Mouse (Mus musculus) liver, adult 2 months (tissue): ENCODE measurements around the gene Ndufb10. TPM values are rescaled to one million over a fixed set of nuclear protein-coding genes. Genes with fewer than 3 reads are reported as not detected.

Experiments
- DNase-seq: peaks from one replicate; pipeline ENCODE4 v3.0.0-alpha.2; 2011; ENCODE audit warnings: low read depth, low spot score; ENCODE audit errors: extremely low read depth
- H3K27ac ChIP-seq: fragments of 200-500 bp; replicated peaks from 2 replicates; pipeline ENCODE4 v1.5.1; 2012; ENCODE audit warnings: low read depth, mild to moderate bottlenecking, control low read depth, inconsistent platforms, low read length; ENCODE audit not compliant: insufficient read depth
- H3K27me3 ChIP-seq: fragments of 200-500 bp; 2 replicates; pipeline ENCODE4 v1.6.1; 2012; ENCODE audit warnings: mild to moderate bottlenecking, moderate library complexity, low read length, inconsistent platforms; ENCODE audit not compliant: control insufficient read depth, insufficient read depth
- H3K36me3 ChIP-seq: fragments of 200-500 bp; 2 replicates; pipeline ENCODE4 v1.6.1; 2012; ENCODE audit warnings: low read length, inconsistent platforms; ENCODE audit not compliant: control insufficient read depth, insufficient read depth
- H3K4me1 ChIP-seq: fragments of 200-500 bp; 2 replicates; pipeline ENCODE4 v1.6.1; 2011; ENCODE audit warnings: low read length; ENCODE audit not compliant: control insufficient read depth, insufficient read depth
- H3K4me3 ChIP-seq: fragments of 200-500 bp; 2 replicates; pipeline ENCODE4 v1.5.1; 2011; ENCODE audit warnings: low read depth, mild to moderate bottlenecking, control low read depth, low read length, moderate library complexity; ENCODE audit not compliant: insufficient read depth
- H3K79me2 ChIP-seq: fragments of 200-500 bp; 2 replicates; pipeline ENCODE4 v1.6.1; 2012; ENCODE audit warnings: inconsistent platforms, mild to moderate bottlenecking, low read length, moderate library complexity; ENCODE audit not compliant: control insufficient read depth, insufficient read depth
- H3K9ac ChIP-seq: fragments of 200-500 bp; 2 replicates; pipeline ENCODE4 v1.6.1; 2012; ENCODE audit warnings: low read depth, mild to moderate bottlenecking, control low read depth, inconsistent platforms, low read length
- CTCF ChIP-seq: fragments of 200-500 bp; IDR thresholded peaks from 2 replicates; pipeline ENCODE4 v1.5.1; 2011; ENCODE audit warnings: low read depth, low read length, control low read depth
- POLR2A ChIP-seq: fragments of 200-500 bp; IDR thresholded peaks from 2 replicates; pipeline ENCODE4 v1.6.1; 2011; ENCODE audit warnings: low read length, control low read depth; ENCODE audit not compliant: insufficient read depth; ENCODE audit errors: extremely low read depth
- WGBS: fragments of 180-500 bp; shearing (Covaris S2); methylation state at CpG from one replicate; pipeline ENCODE4 v1.1.7; 2018; 5-methylcytosine and 5-hydroxymethylcytosine counted together
- polyA plus RNA-seq: library from polyadenylated mRNA; depleted of rRNA; stranded (reverse); fragments of >200 nt; gene quantifications from 2 replicates; pipeline ENCODE4 v1.2.3, GENCODE M21; 2012
- total RNA-seq: library from RNA; depleted of rRNA; stranded (reverse); fragments of >200 nt; gene quantifications from 2 replicates; pipeline ENCODE4 v1.2.3, GENCODE M21; 2014

Ndufb10 gene
- total and polyA plus RNA-seq, 2 experiments: 290 to 300 TPM

GRCm38 (mm10) chr17:24697985-24698384, 26.3 kb downstream of the Ndufb10 start:
- H3K79me2 ChIP-seq: no peaks in the 10 kb centered on the region; the same call in 1 of the 2 replicates
- peaks cover 4% of the 10 kb centered on the region; the same call in 1 of the 2 replicates for H3K36me3 ChIP-seq
- H3K27ac ChIP-seq: no peak overlapping the region
- no peak for TF ChIP-seq CTCF
- no peak overlapping the region for H3K4me3 ChIP-seq
- H3K27me3 ChIP-seq: no peaks in the 10 kb centered on the region
- 57% methylated on average over 5 of the region's 5 CpGs for WGBS
- no peak for DNase-seq
- no peak overlapping the region for H3K9ac ChIP-seq
- H3K4me1 ChIP-seq: peaks cover 3% of the 10 kb centered on the region; the same call in 1 of the 2 replicates

DNA sequence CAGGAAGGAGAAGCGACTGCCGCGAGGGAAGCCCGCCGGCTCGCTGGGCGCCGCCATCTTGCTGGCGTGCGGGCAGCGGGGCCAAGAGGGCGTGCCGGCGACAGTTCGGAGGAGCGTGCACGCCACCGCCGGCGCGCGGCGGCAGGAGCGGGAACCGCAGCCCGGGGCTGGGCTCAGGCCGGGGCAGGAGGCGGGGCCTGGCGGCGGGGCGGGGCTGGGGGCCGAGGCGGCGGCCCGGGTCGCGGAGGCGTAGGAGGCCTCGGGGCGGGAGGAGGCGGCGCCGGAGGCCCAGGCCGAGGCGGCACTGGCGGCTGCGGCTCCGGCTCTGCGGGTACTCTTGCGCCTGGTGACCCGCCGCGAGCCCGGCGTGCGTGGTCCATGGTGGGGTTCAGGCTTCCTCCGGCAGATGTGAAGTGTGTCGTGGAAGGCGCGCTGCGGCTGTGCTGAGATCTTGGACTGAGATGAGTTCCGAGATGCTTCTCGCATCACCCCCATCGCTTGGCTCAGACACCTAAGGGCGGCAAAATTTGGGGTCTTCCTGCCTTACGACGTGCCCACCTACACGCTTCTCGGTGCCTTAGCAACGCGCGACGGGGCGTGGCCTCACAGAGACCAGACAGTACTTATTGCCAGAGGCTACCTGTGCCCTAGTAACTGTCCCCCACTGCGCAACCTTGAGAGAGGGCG, 28.1 kb downstream of the Ndufb10 start, which contains the start of the genes Gfer and Noxo1:
Gene Gfer (minus strand): TSS at position 146 of the 687 bp plus-strand sequence.
Gene Noxo1 (plus strand): TSS at position 224 of the 687 bp plus-strand sequence.
- no peaks in the 10 kb centered on the region; the same call in 1 of the 2 replicates for H3K36me3 ChIP-seq
- peak within 1 kb of the TSS; percentile 86 for H3K27ac ChIP-seq
- H3K4me1 ChIP-seq: peaks cover 3% of the 10 kb centered on the region; the same call in 1 of the 2 replicates
- H3K9ac ChIP-seq: peak within 1 kb of the TSS; percentile 94
- TF ChIP-seq POLR2A (0 out of 2 replicates have a peak, but pooled peaks have one; percentile 30), CTCF (peak; percentile 33; the same call in 1 of the 2 replicates)
- WGBS: 1% methylated on average over 64 of the region's 76 CpGs
- H3K79me2 ChIP-seq: no peaks in the 10 kb centered on the region; the same call in 1 of the 2 replicates
- no peaks in the 10 kb centered on the region for H3K27me3 ChIP-seq
- peak; percentile 57 for DNase-seq
- peak within 1 kb of the TSS; percentile 92 for H3K4me3 ChIP-seq

- WGBS: 4% methylated on average over 50 of the region's 51 CpGs
- TF ChIP-seq POLR2A: no peak
- no peak for TF ChIP-seq CTCF
- peak; percentile 86 for DNase-seq
- Histone ChIP-seq H3K79me2 (no peaks in the 10 kb centered on the region; the same call in 1 of the 2 replicates), H3K27me3 (no peaks in the 10 kb centered on the region), H3K4me3 (peak overlapping the region; percentile 92), H3K4me1 (peaks cover 3% of the 10 kb centered on the region; the same call in 1 of the 2 replicates), H3K9ac (peak overlapping the region; percentile 94), H3K36me3 (no peaks in the 10 kb centered on the region; the same call in 1 of the 2 replicates), H3K27ac (peak overlapping the region; percentile 86)
Observed at GRCm38 (mm10) chr17:24695326-24696010, 28.8 kb downstream of the Ndufb10 start.

DNA sequence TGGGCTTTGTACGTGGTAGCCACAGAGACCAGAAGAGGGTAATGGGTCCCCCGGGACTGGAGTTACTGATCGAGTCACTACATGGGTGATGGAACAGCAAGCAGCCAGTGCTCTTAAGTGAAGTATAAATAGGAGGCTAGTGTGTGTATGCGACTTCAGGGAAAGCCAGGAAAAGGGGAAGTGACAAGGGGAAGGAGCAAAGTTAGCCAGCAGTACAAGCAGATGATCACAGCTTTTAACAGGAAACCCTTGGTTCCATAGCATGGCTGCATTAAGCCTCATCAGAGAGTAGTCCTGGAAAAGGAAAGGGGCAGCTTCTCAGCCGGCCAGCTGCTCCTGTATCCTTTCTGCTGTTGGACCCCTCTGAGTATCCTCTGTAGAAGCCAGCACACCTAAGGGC, 31.9 kb downstream of the Ndufb10 start:
- Histone ChIP-seq H3K79me2 (no peaks in the 10 kb centered on the region; the same call in 1 of the 2 replicates), H3K27me3 (peaks cover 6% of the 10 kb centered on the region), H3K9ac (no peak overlapping the region), H3K27ac (no peak overlapping the region), H3K4me1 (peaks cover 6% of the 10 kb centered on the region), H3K4me3 (no peak overlapping the region), H3K36me3 (no peaks in the 10 kb centered on the region)
- no peak for TF ChIP-seq CTCF
- TF ChIP-seq POLR2A: no peak
- 89% methylated on average over 5 of the region's 5 CpGs for WGBS
- peak; percentile 15 for DNase-seq

GRCm38 (mm10) chr17:24689251-24690081, 34.8 kb downstream of the Ndufb10 start, which contains the start of gene Syngr3:
Gene Syngr3, minus strand, starts transcription at chr17:24689955.
- peaks cover 6% of the 10 kb centered on the region; the same call in 1 of the 2 replicates for H3K4me1 ChIP-seq
- H3K9ac ChIP-seq: no peak within 1 kb of the TSS
- no peaks in the 10 kb centered on the region for H3K79me2 ChIP-seq
- TF ChIP-seq CTCF (no peak), POLR2A (no peak)
- no peak within 1 kb of the TSS for H3K27ac ChIP-seq
- H3K4me3 ChIP-seq: no peak within 1 kb of the TSS
- DNase-seq: no peak
- H3K27me3 ChIP-seq: peaks cover 6% of the 10 kb centered on the region
- 8% methylated on average over 55 of the region's 55 CpGs for WGBS
- H3K36me3 ChIP-seq: no peaks in the 10 kb centered on the region
